Mouse (Mus musculus): ENCODE measurements at regions not wholly inside any gene's neighbourhood (a gene's known extent, or its start where the extent isn't known, plus 50 kb on each side); places are given as distances from the start of the nearest gene placed in this dataset.

- Histone ChIP-seq H3K27me3 (ENCODE audit: control insufficient read depth, insufficient read depth, low read length) (no peaks in the 10 kb centered on the region), H3K4me2 (ENCODE audit: low read length) (no peak overlapping the region), H3K27ac (replicated peaks; ENCODE audit: low read depth, low read length) (no peak overlapping the region), H3K36me3 (ENCODE audit: control insufficient read depth, insufficient read depth, low read length) (no peaks in the 10 kb centered on the region), H3K9ac (replicated peaks; ENCODE audit: low read length) (no peak overlapping the region), H3K9me3 (ENCODE audit: control insufficient read depth, low read length) (no peaks in the 10 kb centered on the region), H3K4me3 (replicated peaks; ENCODE audit: low read depth, low read length) (no peak overlapping the region), H3K4me1 (ENCODE audit: control insufficient read depth, insufficient read depth, low read length) (no peaks in the 10 kb centered on the region)
- 70% methylated on average over 2 of the region's 2 CpGs for WGBS
- DNase-seq (peak; percentile 8), ATAC-seq (ENCODE audit: low FRiP score, low TSS enrichment) (no peak)
These were observed 144.1 kb downstream of the Gpr37 start for GRCm38 (mm10) chr6:25546441-25546840.

Measured in midbrain, embryonic 14.5 days (tissue).